Mouse (Mus musculus) testis, postnatal 14 days (tissue): ENCODE data around the gene Arhgef15.
A peak's percentile ranks its signal among the peaks of the same experiment; 100 is the strongest.
"Not testable (repeated sequence)": the region's sequence is repeated elsewhere in the genome, so short reads cannot be mapped to it uniquely, and the experiment has no call there.

ENCODE experiments used
- DNase-seq: peaks from one replicate; pipeline ENCODE4 v3.0.0; 2021; ENCODE audit warnings: low spot score

The Arhgef15 gene

GRCm38 (mm10) chr11:68957308-68957707 lies at the start of gene Arhgef15:
Gene Arhgef15 (minus strand): TSS chr11:68957480.
- no peak for DNase-seq

- not testable (repeated sequence) for DNase-seq
Measured at GRCm38 (mm10) chr11:69006575-69006974, 49.3 kb upstream of the Arhgef15 start.

- DNase-seq, result no peak
Measured at GRCm38 (mm10) chr11:69005193-69005592, 47.9 kb upstream of the Arhgef15 start.

- no peak for DNase-seq
Measured at GRCm38 (mm10) chr11:69003592-69003991, 46.3 kb upstream of the Arhgef15 start.

GRCm38 (mm10) chr11:69002782-69003181 lies 45.5 kb upstream of the Arhgef15 start:
- not testable (repeated sequence) for DNase-seq

- no peak for DNase-seq
Measured at GRCm38 (mm10) chr11:68997080-68997479, 39.8 kb upstream of the Arhgef15 start.

- DNase-seq, result no peak
Measured at GRCm38 (mm10) chr11:68994377-68994776, 37.1 kb upstream of the Arhgef15 start.

- no peak for DNase-seq
Measured at GRCm38 (mm10) chr11:68993122-68993521, 35.8 kb upstream of the Arhgef15 start.

GRCm38 (mm10) chr11:68988341-68988740 lies 31.1 kb upstream of the Arhgef15 start:
- DNase-seq, result no peak

- DNase-seq, result no peak
Measured at GRCm38 (mm10) chr11:68987365-68987882, 30.1 kb upstream of the Arhgef15 start.

- no peak for DNase-seq
Measured at GRCm38 (mm10) chr11:68982639-68983369, 25.5 kb upstream of the Arhgef15 start.

- no peak for DNase-seq
Measured at GRCm38 (mm10) chr11:68980919-68981318, 23.6 kb upstream of the Arhgef15 start.

GRCm38 (mm10) chr11:68979320-68979733 lies 22.0 kb upstream of the Arhgef15 start:
- DNase-seq, result no peak

- DNase-seq, result no peak
Measured at GRCm38 (mm10) chr11:68975601-68976000, 18.3 kb upstream of the Arhgef15 start.

- DNase-seq, result no peak
Measured at GRCm38 (mm10) chr11:68975085-68975484, 17.8 kb upstream of the Arhgef15 start, which contains the start of gene Rangrf. Gene Rangrf (minus strand): TSS chr11:68975185.

GRCm38 (mm10) chr11:68974059-68974450 lies 16.8 kb upstream of the Arhgef15 start:
- no peak for DNase-seq

GRCm38 (mm10) chr11:68973250-68974058 lies 16.2 kb upstream of the Arhgef15 start:
- DNase-seq, result peak; percentile 89

GRCm38 (mm10) chr11:68970232-68970631 lies 13.0 kb upstream of the Arhgef15 start:
- no peak for DNase-seq

GRCm38 (mm10) chr11:68968752-68969151 lies 11.5 kb upstream of the Arhgef15 start:
- no peak for DNase-seq

- DNase-seq, result peak; percentile 92
Measured at GRCm38 (mm10) chr11:68967337-68968282, 10.3 kb upstream of the Arhgef15 start, which contains the start of gene Slc25a35. Gene Slc25a35 (plus strand): TSS chr11:68968131.

GRCm38 (mm10) chr11:68966554-68966953 lies 9.3 kb upstream of the Arhgef15 start:
- no peak for DNase-seq

GRCm38 (mm10) chr11:68965845-68966244 lies 8.6 kb upstream of the Arhgef15 start:
- DNase-seq, result no peak
